Mouse (Mus musculus) MN1 (cell line): ENCODE results near the gene Itgav.

Experiments
- DNase-seq: peaks from one replicate; pipeline ENCODE4 v3.0.0-alpha.2; 2016; ENCODE audit warnings: low spot score

The Itgav gene

GRCm38 (mm10) chr2:83816147-83816546 lies 92.0 kb downstream of the Itgav start:
- DNase-seq: no peak

- DNase-seq: no peak
Observed at GRCm38 (mm10) chr2:83825161-83825560, 101.0 kb downstream of the Itgav start.

GRCm38 (mm10) chr2:83828895-83829539 lies 104.8 kb downstream of the Itgav start:
- no peak for DNase-seq

- DNase-seq: no peak
Observed at GRCm38 (mm10) chr2:83832903-83833302, 108.7 kb downstream of the Itgav start.

- DNase-seq: no peak
Observed at GRCm38 (mm10) chr2:83835313-83836070, 111.3 kb downstream of the Itgav start.

GRCm38 (mm10) chr2:83848495-83848894 lies 124.3 kb downstream of the Itgav start:
- no peak for DNase-seq

- no peak for DNase-seq
Observed at GRCm38 (mm10) chr2:83853423-83853822, 129.2 kb downstream of the Itgav start.

- DNase-seq: no peak
Observed at GRCm38 (mm10) chr2:83856236-83856635, 132.0 kb downstream of the Itgav start.
